ENCODE assay signal across 8 mouse cellular contexts in the genomic region with DNA sequence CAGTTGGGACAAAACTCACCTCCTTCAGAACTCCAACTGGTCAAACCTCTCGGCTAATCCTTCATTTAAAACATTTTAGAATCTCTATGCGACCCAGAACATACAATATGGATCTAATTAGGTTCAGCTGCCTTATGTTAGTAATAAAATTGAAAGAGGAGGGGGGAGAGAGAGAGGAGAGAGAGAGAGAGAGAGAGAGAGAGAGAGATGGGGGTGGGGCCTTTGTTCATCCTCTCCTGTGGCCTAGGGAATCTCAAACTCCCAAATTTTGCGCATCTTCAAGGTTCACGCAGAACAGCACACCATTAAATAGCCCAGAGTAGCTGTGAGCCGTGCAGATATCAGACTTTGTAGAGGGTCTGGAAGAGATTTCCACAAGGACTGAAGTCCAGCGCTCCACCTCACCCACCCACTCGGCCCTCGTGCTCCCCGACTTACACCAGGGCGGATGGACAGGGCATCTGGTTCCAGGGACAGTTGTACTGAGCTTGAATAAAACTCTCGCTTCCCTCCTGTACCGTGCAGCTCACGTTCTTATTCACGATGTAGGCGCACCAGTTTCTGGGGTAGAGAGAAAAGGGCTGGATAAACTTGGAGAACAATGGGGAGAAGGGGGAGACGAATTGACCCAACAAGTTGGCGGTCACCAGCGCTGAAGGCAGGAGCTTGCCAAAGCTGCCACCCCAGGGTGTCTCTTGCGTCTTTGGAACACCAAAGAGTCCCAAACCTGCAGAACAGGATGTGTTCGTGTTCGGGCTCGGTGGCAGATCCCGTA. TPM values are rescaled to one million over a fixed set of nuclear protein-coding genes. Genes with fewer than 3 reads are reported as not detected.
DNase-seq lines count a peak whose midpoint lies in the region; ATAC-seq and TF ChIP-seq lines count a peak whose summit lies in the region.

No protein-coding gene starts in this region.

- H3K4me2 ChIP-seq in kidney, embryonic 16.5 days (replicated peaks; ENCODE audit: low read depth, low read length): peak overlapping the region; percentile 99
- H3K4me2 ChIP-seq in forebrain, embryonic 16.5 days (ENCODE audit: low read length): peak overlapping the region; percentile 86
- H3K4me2 ChIP-seq in limb, embryonic 14.5 days (replicated peaks; ENCODE audit: low read depth, low read length, severe bottlenecking): peak overlapping the region; percentile 100
- H3K4me2 ChIP-seq in neural tube, embryonic 14.5 days (ENCODE audit: low read depth, low read length): peak overlapping the region; percentile 100

- no peak for DNase-seq in kidney, adult 11 months
- DNase-seq in ZHBTc4 (ENCODE audit: low read depth, low spot score): peak; percentile 43
- peak; percentile 41 for DNase-seq in limb, embryonic 14.5 days (ENCODE audit: low spot score)
- DNase-seq in cerebellum, adult 9-11 months: no peak
- DNase-seq in cerebellum, adult 9-10 months: no peak

- TF ChIP-seq POLR2A in limb, embryonic 14.5 days (IDR thresholded peaks at IDR 0.05; ENCODE audit: borderline replicate concordance, extremely low read depth, insufficient read depth, insufficient read length): no peak

- peaks cover 11% of the 10 kb centered on the region; the same call in 1 of the 2 replicates for H3K4me1 ChIP-seq in kidney, embryonic 16.5 days (ENCODE audit: insufficient read depth, low read length)
- H3K4me1 ChIP-seq in forebrain, embryonic 16.5 days (replicated peaks; ENCODE audit: control insufficient read depth, insufficient read depth, low read length): peaks cover 12% of the 10 kb centered on the region
- peaks cover 10% of the 10 kb centered on the region for H3K4me1 ChIP-seq in limb, embryonic 14.5 days (ENCODE audit: control insufficient read depth, insufficient read depth, low read length)
- no peaks in the 10 kb centered on the region for H3K4me1 ChIP-seq in neural tube, embryonic 14.5 days (ENCODE audit: control insufficient read depth, insufficient read depth, low read length)

- peaks cover 24% of the 10 kb centered on the region for H3K27me3 ChIP-seq in kidney, embryonic 16.5 days (ENCODE audit: insufficient read depth, low read length)
- peaks cover 21% of the 10 kb centered on the region for H3K27me3 ChIP-seq in forebrain, embryonic 16.5 days (replicated peaks; ENCODE audit: control insufficient read depth, insufficient read depth, low read length)
- H3K27me3 ChIP-seq in limb, embryonic 14.5 days (ENCODE audit: control insufficient read depth, insufficient read depth, low read length): peaks cover 15% of the 10 kb centered on the region
- peaks cover 4% of the 10 kb centered on the region; the same call in 1 of the 2 replicates for H3K27me3 ChIP-seq in neural tube, embryonic 14.5 days (ENCODE audit: control insufficient read depth, insufficient read depth, low read length)

- no peak overlapping the region for H3K27ac ChIP-seq in kidney, embryonic 16.5 days (ENCODE audit: low read length)
- H3K27ac ChIP-seq in forebrain, embryonic 16.5 days (ENCODE audit: low read length): no peak overlapping the region
- H3K27ac ChIP-seq in limb, embryonic 14.5 days (replicated peaks; ENCODE audit: low read depth, low read length): peak overlapping the region; percentile 30
- no peak overlapping the region for H3K27ac ChIP-seq in neural tube, embryonic 14.5 days (ENCODE audit: low read depth, low read length)

- H3K4me3 ChIP-seq in kidney, embryonic 16.5 days (ENCODE audit: low read length): peak overlapping the region; percentile 67
- peak overlapping the region; percentile 44 for H3K4me3 ChIP-seq in forebrain, embryonic 16.5 days (replicated peaks; ENCODE audit: low read length)
- H3K4me3 ChIP-seq in limb, embryonic 14.5 days (replicated peaks; ENCODE audit: low read length): peak overlapping the region; percentile 65
- H3K4me3 ChIP-seq in neural tube, embryonic 14.5 days (ENCODE audit: low read depth, low read length): peak overlapping the region; percentile 55

- H3K9me3 ChIP-seq in kidney, embryonic 16.5 days (ENCODE audit: low read length): no peaks in the 10 kb centered on the region
- H3K9me3 ChIP-seq in forebrain, embryonic 16.5 days (ENCODE audit: control insufficient read depth, low read length): no peaks in the 10 kb centered on the region
- no peaks in the 10 kb centered on the region for H3K9me3 ChIP-seq in limb, embryonic 14.5 days (ENCODE audit: control insufficient read depth, low read length)
- H3K9me3 ChIP-seq in neural tube, embryonic 14.5 days (ENCODE audit: control insufficient read depth, low read length): no peaks in the 10 kb centered on the region

- WGBS in kidney, embryonic 16.5 days: 7% methylated on average over 23 of the region's 23 CpGs
- WGBS in forebrain, embryonic 16.5 days: 4% methylated on average over 23 of the region's 23 CpGs
- WGBS in limb, embryonic 14.5 days: 3% methylated on average over 23 of the region's 23 CpGs
- WGBS in neural tube, embryonic 14.5 days: 2% methylated on average over 23 of the region's 23 CpGs

- no peaks in the 10 kb centered on the region for H3K36me3 ChIP-seq in kidney, embryonic 16.5 days (ENCODE audit: insufficient read depth, low read length)
- H3K36me3 ChIP-seq in forebrain, embryonic 16.5 days (ENCODE audit: control insufficient read depth, insufficient read depth): no peaks in the 10 kb centered on the region
- H3K36me3 ChIP-seq in limb, embryonic 14.5 days (ENCODE audit: control insufficient read depth, insufficient read depth, low read length): no peaks in the 10 kb centered on the region
- H3K36me3 ChIP-seq in neural tube, embryonic 14.5 days (ENCODE audit: control insufficient read depth, insufficient read depth, low read length): no peaks in the 10 kb centered on the region

- no peak for ATAC-seq in kidney, embryonic 16.5 days (ENCODE audit: low FRiP score, low TSS enrichment)
- ATAC-seq in forebrain, embryonic 16.5 days: peak; percentile 42
- ATAC-seq in limb, embryonic 14.5 days (ENCODE audit: low FRiP score, low read depth): peak; percentile 31; the same call in 1 of the 2 replicates
- ATAC-seq in neural tube, embryonic 14.5 days (ENCODE audit: low read depth): peak; percentile 38; the same call in 1 of the 2 replicates

- peak overlapping the region; percentile 65 for H3K9ac ChIP-seq in kidney, embryonic 16.5 days (replicated peaks; ENCODE audit: low read length)
- peak overlapping the region; percentile 58 for H3K9ac ChIP-seq in forebrain, embryonic 16.5 days (replicated peaks; ENCODE audit: low read depth, low read length)
- peak overlapping the region; percentile 72 for H3K9ac ChIP-seq in limb, embryonic 14.5 days (ENCODE audit: low read depth, low read length, severe bottlenecking)
- H3K9ac ChIP-seq in neural tube, embryonic 14.5 days (replicated peaks; ENCODE audit: low read depth, low read length): peak overlapping the region; percentile 60; the same call in 1 of the 2 replicates

RNA-seq across cellular contexts. Expression of a gene that starts 1.9 kb away (rescaled TPM):
- 2.7 and 2.8 TPM in 2 replicates for polyA plus RNA-seq in kidney, embryonic 16.5 days (2015; fragmentation: Nextera tagmentation; extraction: Ambion mirVana)
- polyA plus RNA-seq in forebrain, embryonic 16.5 days (2015; fragmentation: Nextera tagmentation; extraction: Ambion mirVana): 1.2 and 1.4 TPM in 2 replicates
- 22.7 and 23.6 TPM in 2 replicates for polyA plus RNA-seq in limb, embryonic 14.5 days (2012; rRNA removed)
- polyA plus RNA-seq in limb, embryonic 14.5 days (2014; fragmentation: Nextera tagmentation; extraction: Ambion mirVana): 25.6 and 30.0 TPM in 2 replicates
- 1.7 and 2.0 TPM in 2 replicates for polyA plus RNA-seq in neural tube, embryonic 14.5 days (2014; fragmentation: Nextera tagmentation; extraction: Ambion mirVana)

Comparison
In these comparisons a context has a peak if more than half of its experiments do, and no peak if none do; other contexts are left out.
1. DNase-seq: peak in ZHBTc4 (single experiment) and limb, embryonic 14.5 days (single experiment); none in kidney, adult 11 months (single experiment), cerebellum, adult 9-11 months (single experiment) and cerebellum, adult 9-10 months (single experiment).
2. Peak in every context shown above with its lines, with median percentiles within 50 percentile points of each other: H3K4me2 ChIP-seq, H3K4me3 ChIP-seq and H3K9ac ChIP-seq.